Mouse (Mus musculus): ENCODE measurements around the gene Pfkm.

DNA sequence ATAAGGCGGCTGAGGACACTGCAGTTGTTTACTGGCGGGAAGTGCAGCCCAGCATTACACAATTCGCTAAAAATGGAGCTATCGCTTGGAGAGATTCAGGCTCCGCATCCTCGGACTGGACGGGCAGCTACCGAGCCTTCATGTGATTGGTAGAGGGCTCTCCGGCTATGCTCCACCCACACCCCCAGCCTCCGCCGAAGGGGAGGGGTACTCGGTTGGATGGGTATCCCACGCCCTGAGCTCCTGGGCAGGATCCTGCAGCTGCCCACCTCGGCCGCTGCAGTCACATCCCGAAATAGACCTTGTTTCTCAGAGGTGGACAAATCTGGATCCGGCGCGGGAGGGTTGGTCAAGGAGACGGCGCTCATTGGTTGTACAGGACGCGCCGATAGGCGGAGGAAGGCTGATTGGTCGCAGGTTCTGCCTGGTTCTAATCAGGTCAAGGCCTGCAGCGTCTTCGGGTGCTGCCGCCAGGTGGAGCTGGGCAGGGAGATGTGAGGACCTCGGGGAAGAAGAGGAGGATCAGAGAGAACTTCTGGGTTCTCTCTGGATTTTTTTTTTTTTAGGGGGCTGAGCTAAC is 88.8 kb downstream of the Pfkm start:
- TF ChIP-seq CTCF (IDR thresholded peaks at IDR 0.05; ENCODE audit: extremely low read depth, insufficient read length, insufficient replicate concordance, low read depth, low read length) (peak; percentile 82), POLR2A (IDR thresholded peaks at IDR 0.05; ENCODE audit: low read depth, low read length) (no peak)

All from small intestine, adult 2 months (tissue).